Mouse (Mus musculus): ENCODE measurements around the gene Tmem150a.

DNA sequence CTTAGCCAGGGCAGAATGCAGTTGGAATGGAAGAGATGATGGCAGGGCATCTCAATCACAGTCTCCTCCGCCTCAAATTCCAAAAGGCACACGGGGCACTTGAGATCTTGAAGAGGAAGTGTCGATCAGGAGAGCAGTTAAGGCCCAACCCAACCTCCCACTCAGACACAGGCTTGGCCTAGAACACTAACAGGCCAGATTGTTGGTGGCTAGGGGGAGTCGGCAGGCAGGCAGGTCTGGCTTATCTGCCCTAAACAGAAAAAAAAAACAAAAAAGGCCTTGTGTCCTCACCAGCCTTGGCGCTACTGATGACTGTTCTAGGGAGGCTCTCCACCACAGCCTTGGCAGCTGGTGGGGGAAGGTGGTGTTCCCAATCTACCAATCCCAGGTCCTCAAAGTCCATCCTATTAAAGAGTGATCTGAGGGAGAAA, 5.9 kb downstream of the Tmem150a start:
- TF ChIP-seq GATA1 (IDR thresholded peaks at IDR 0.05; ENCODE audit: low read length) (no peak; the same call in 1 of the 2 replicates), TAL1 (IDR thresholded peaks at IDR 0.05; ENCODE audit: low read length) (no peak)
